ENCODE assay signal across 19 mouse cellular contexts in the genomic region with DNA sequence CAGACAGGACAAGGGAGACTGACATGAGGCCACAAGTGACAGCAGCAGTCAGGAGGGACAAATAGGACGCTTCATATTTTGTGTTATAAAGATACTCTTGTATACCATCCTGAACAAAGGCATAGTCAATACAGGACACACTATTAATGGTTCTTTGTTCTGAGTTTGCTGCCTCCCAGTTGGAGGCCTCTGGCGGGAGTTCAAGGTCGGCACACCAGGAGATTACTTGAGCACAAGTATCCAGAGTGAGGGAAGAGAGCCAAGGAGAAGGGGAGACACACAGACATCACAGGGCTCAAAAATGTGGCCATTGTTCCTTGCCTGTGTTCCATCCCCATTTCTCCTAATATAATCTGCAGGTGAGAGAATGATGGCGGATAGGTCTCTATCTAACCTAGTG. TPM values are rescaled to one million over a fixed set of nuclear protein-coding genes. Genes with fewer than 3 reads are reported as not detected.
"Had no signal": no experiment of that assay in that cellular context is flagged by ENCODE, and none has a peak within 500 bp of the region (broad histone marks: within the 10 kb centered on the region; RNA-seq: fewer than 3 reads in every experiment).

No protein-coding gene starts in this region.

- H3K4me2 ChIP-seq: kidney, embryonic 15.5 days; limb, embryonic 12.5 days; midbrain, embryonic 15.5 days; neural tube, embryonic 12.5 days had no signal

- H3K27ac ChIP-seq: kidney, embryonic 15.5 days; limb, embryonic 12.5 days; liver, embryonic 14.5 days; midbrain, embryonic 10.5 days; midbrain, embryonic 15.5 days; neural tube, embryonic 12.5 days had no signal

- H3K4me1 ChIP-seq: midbrain, embryonic 10.5 days; midbrain, embryonic 15.5 days; neural tube, embryonic 12.5 days had no signal

- H3K4me3 ChIP-seq: kidney, embryonic 15.5 days; limb, embryonic 12.5 days; midbrain, embryonic 10.5 days; midbrain, embryonic 15.5 days; neural tube, embryonic 12.5 days had no signal

- H3K36me3 ChIP-seq: kidney, embryonic 15.5 days; limb, embryonic 12.5 days; midbrain, embryonic 10.5 days; midbrain, embryonic 15.5 days; neural tube, embryonic 12.5 days had no signal

- H3K9ac ChIP-seq: kidney, embryonic 15.5 days; limb, embryonic 12.5 days; liver, embryonic 14.5 days; midbrain, embryonic 15.5 days; neural tube, embryonic 12.5 days had no signal

- ATAC-seq: midbrain, embryonic 15.5 days had no signal

- H3K27me3 ChIP-seq: kidney, embryonic 15.5 days; limb, embryonic 12.5 days; midbrain, embryonic 15.5 days; neural tube, embryonic 12.5 days had no signal

- DNase-seq: kidney, adult 2 months; kidney, postnatal 14 days; liver; lung, adult 18-20 months; lung, postnatal 36 days; right cerebral cortex, postnatal 14 days; thymus, postnatal 36 days had no signal

- H3K9me3 ChIP-seq: kidney, embryonic 15.5 days; limb, embryonic 12.5 days; midbrain, embryonic 10.5 days; midbrain, embryonic 15.5 days; neural tube, embryonic 12.5 days had no signal

RNA-seq across cellular contexts. Expression of gene Chat, which starts 41.4 kb away (rescaled TPM):
- total RNA-seq: layer of hippocampus, adult 8-10 months; megakaryocyte, adult 5-6 weeks; monocyte, adult 5-6 weeks; neutrophil, adult 5-6 weeks had no signal
- polyA plus RNA-seq: kidney, adult 2 months; kidney, embryonic 15.5 days; limb, embryonic 12.5 days; liver, embryonic 14.5 days; spleen, adult 2 months; thymus, postnatal 0 days had no signal

RNA-seq across cellular contexts. Expression of gene Slc18a3, which starts 42.6 kb away (rescaled TPM):
- total RNA-seq: layer of hippocampus, adult 8-10 months; megakaryocyte, adult 5-6 weeks; monocyte, adult 5-6 weeks; neutrophil, adult 5-6 weeks had no signal
- polyA plus RNA-seq: kidney, adult 2 months; limb, embryonic 12.5 days; liver, embryonic 14.5 days; spleen, adult 2 months; thymus, postnatal 0 days had no signal
